Mouse (Mus musculus): ENCODE measurements around the gene Vegfb. TPM values are rescaled to one million over a fixed set of nuclear protein-coding genes. Genes with fewer than 3 reads are reported as not detected.

Gene Vegfb
- polyA plus RNA-seq, 1 experiment from 2014 or later: 23.2 TPM

DNA sequence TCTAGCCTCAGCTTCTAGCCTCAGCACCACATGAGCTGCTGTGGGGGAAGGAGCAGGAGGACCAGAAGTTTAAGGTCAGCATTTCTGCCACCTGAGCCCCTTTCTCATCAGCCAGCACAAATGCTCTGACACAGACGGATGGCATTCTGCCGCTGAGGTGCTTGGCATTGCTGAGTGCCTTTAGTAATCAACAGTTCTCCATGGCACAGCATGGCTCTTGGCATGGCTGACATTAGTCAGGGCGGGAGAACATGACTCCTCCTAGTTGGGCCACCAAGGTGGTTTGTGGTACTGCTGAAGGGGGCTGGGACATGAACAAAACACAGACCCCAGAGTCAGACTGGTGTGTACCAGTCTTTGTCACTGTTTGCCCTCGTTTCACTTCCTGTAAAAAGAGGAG is 39.3 kb downstream of the Vegfb start:
- no peak for ATAC-seq
- Histone ChIP-seq H3K4me3 (ENCODE audit: low read depth, low read length) (no peak overlapping the region), H3K27ac (ENCODE audit: low read depth, low read length) (no peak overlapping the region), H3K9me3 (ENCODE audit: control insufficient read depth) (no peaks in the 10 kb centered on the region), H3K27me3 (replicated peaks; ENCODE audit: control insufficient read depth, insufficient read depth, low read length) (no peaks in the 10 kb centered on the region), H3K36me3 (ENCODE audit: control insufficient read depth, insufficient read depth) (peaks cover 7% of the 10 kb centered on the region), H3K9ac (ENCODE audit: low read depth, low read length) (no peak overlapping the region), H3K4me2 (replicated peaks; ENCODE audit: low read depth) (no peak overlapping the region), H3K4me1 (replicated peaks; ENCODE audit: control insufficient read depth, insufficient read depth, low read length) (peaks cover 5% of the 10 kb centered on the region; the same call in 1 of the 2 replicates)
- no peak for TF ChIP-seq CTCF (IDR thresholded peaks at IDR 0.05; ENCODE audit: low read depth)
- WGBS: 78% methylated on average over 4 of the region's 4 CpGs

DNA sequence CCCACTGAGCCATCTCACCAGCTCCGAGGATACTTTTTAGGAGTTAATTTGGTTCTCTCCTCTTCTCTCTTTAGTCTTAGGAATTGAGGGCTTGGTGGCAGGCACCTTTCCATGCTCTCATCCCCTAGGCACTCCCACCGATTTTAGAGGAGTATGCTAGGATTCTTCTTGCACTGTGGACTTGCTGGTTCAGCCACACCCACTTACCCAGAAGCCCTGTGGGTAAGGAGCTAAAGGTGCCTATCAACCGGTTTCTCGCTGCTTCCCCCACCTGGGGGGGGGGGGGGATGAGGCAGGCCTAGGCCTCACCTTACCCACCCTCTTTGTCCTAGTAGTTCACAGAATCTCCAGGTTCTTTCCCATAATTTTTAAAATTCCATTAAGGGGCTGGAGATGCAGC is 39.7 kb downstream of the Vegfb start:
- no peak for TF ChIP-seq CTCF (IDR thresholded peaks at IDR 0.05; ENCODE audit: low read depth)
- Histone ChIP-seq H3K4me3 (ENCODE audit: low read depth, low read length) (no peak overlapping the region), H3K36me3 (ENCODE audit: control insufficient read depth, insufficient read depth) (0 out of 2 replicates have a peak, but pooled peaks cover 3% of the 10 kb centered on the region), H3K9ac (ENCODE audit: low read depth, low read length) (no peak overlapping the region), H3K27ac (ENCODE audit: low read depth, low read length) (no peak overlapping the region), H3K4me1 (replicated peaks; ENCODE audit: control insufficient read depth, insufficient read depth, low read length) (peaks cover under 1% of the 10 kb centered on the region; the same call in 1 of the 2 replicates), H3K4me2 (replicated peaks; ENCODE audit: low read depth) (no peak overlapping the region), H3K27me3 (replicated peaks; ENCODE audit: control insufficient read depth, insufficient read depth, low read length) (no peaks in the 10 kb centered on the region), H3K9me3 (ENCODE audit: control insufficient read depth) (no peaks in the 10 kb centered on the region)
- WGBS: 45% methylated on average over 4 of the region's 4 CpGs
- ATAC-seq: no peak

DNA sequence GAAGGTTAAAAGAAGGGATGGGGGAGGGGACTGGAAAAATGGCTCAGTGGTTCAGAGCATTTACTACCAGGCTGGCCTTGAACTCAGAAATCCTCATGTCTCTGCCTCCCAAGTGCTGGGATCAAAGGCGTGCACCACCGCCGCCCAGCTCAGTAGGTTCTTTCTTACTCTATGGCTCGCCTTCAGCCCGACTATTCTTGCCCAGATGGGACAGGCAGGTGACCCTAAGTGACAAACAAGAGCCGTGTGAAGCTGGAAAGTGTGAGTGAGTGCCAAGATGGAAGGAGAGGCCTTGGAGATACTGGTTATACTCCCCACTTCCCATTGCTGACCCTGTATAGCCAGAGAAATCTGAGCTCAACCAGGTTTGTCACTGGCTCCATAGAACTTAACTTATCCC is 43.7 kb downstream of the Vegfb start:
- H3K36me3 ChIP-seq (ENCODE audit: control insufficient read depth, insufficient read depth): peaks cover 3% of the 10 kb centered on the region; the same call in 1 of the 2 replicates
- no peaks in the 10 kb centered on the region for H3K9me3 ChIP-seq (ENCODE audit: control insufficient read depth)
- H3K27me3 ChIP-seq (replicated peaks; ENCODE audit: control insufficient read depth, insufficient read depth, low read length): no peaks in the 10 kb centered on the region
- H3K4me1 ChIP-seq (replicated peaks; ENCODE audit: control insufficient read depth, insufficient read depth, low read length): no peaks in the 10 kb centered on the region
- TF ChIP-seq CTCF (IDR thresholded peaks at IDR 0.05; ENCODE audit: low read depth): no peak
- H3K9ac ChIP-seq (ENCODE audit: low read depth, low read length): no peak overlapping the region
- no peak overlapping the region for H3K27ac ChIP-seq (ENCODE audit: low read depth, low read length)
- H3K4me2 ChIP-seq (replicated peaks; ENCODE audit: low read depth): no peak overlapping the region
- WGBS: 90% methylated on average over 6 of the region's 6 CpGs
- H3K4me3 ChIP-seq (ENCODE audit: low read depth, low read length): no peak overlapping the region
- no peak for ATAC-seq

DNA sequence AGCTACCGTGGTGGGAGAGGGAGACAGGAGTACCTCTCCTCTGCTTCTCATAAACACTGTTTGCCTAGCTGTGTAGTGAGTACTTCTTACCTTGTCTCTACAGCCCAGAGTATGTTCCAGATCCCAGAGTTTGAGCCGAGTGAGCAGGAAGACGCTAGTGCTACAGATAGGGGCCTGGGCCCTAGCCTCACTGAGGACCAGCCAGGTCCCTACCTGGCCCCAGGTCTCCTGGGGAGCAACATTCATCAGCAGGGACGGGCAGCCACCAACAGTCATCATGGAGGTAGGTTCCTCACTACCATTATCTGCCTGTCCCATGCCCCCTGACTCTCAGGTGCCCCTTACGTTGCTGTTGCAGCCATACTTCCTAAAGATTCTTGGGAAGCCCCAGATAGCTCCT is 44.7 kb downstream of the Vegfb start:
- Histone ChIP-seq H3K4me2 (replicated peaks; ENCODE audit: low read depth) (peak overlapping the region; percentile 96), H3K27ac (ENCODE audit: low read depth, low read length) (peak overlapping the region; percentile 60; the same call in 1 of the 2 replicates), H3K4me3 (ENCODE audit: low read depth, low read length) (peak overlapping the region; percentile 94), H3K4me1 (replicated peaks; ENCODE audit: control insufficient read depth, insufficient read depth, low read length) (no peaks in the 10 kb centered on the region), H3K27me3 (replicated peaks; ENCODE audit: control insufficient read depth, insufficient read depth, low read length) (no peaks in the 10 kb centered on the region), H3K9me3 (ENCODE audit: control insufficient read depth) (no peaks in the 10 kb centered on the region), H3K9ac (ENCODE audit: low read depth, low read length) (peak overlapping the region; percentile 57), H3K36me3 (ENCODE audit: control insufficient read depth, insufficient read depth) (peaks cover 3% of the 10 kb centered on the region; the same call in 1 of the 2 replicates)
- TF ChIP-seq CTCF (IDR thresholded peaks at IDR 0.05; ENCODE audit: low read depth): no peak
- WGBS: 32% methylated on average over 5 of the region's 5 CpGs
- no peak for ATAC-seq

- WGBS: under 1% methylated on average over 27 of the region's 27 CpGs
- ATAC-seq: peak; percentile 85
These were observed 45.2 kb downstream of the Vegfb start, which contains the start of gene Gpr137 for GRCm38 (mm10) chr19:6942249-6942691. Gene Gpr137 (minus strand): TSS chr19:6942480.

GRCm38 (mm10) chr19:6941372-6942248 is 45.8 kb downstream of the Vegfb start, which contains the start of gene Bad:
Gene Bad (plus strand): TSS chr19:6941861.
- H3K27ac ChIP-seq (ENCODE audit: low read depth, low read length): peak within 1 kb of the TSS; percentile 96
- under 1% methylated on average over 83 of the region's 83 CpGs for WGBS
- H3K36me3 ChIP-seq (ENCODE audit: control insufficient read depth, insufficient read depth): peaks cover 3% of the 10 kb centered on the region; the same call in 1 of the 2 replicates
- H3K4me1 ChIP-seq (replicated peaks; ENCODE audit: control insufficient read depth, insufficient read depth, low read length): no peaks in the 10 kb centered on the region
- peak within 1 kb of the TSS; percentile 96 for H3K4me2 ChIP-seq (replicated peaks; ENCODE audit: low read depth)
- peak; percentile 38 for TF ChIP-seq CTCF (IDR thresholded peaks at IDR 0.05; ENCODE audit: low read depth)
- no peaks in the 10 kb centered on the region for H3K9me3 ChIP-seq (ENCODE audit: control insufficient read depth)
- H3K27me3 ChIP-seq (replicated peaks; ENCODE audit: control insufficient read depth, insufficient read depth, low read length): no peaks in the 10 kb centered on the region
- peak within 1 kb of the TSS; percentile 94 for H3K4me3 ChIP-seq (ENCODE audit: low read depth, low read length)
- ATAC-seq: peak; percentile 82
- peak within 1 kb of the TSS; percentile 57 for H3K9ac ChIP-seq (ENCODE audit: low read depth, low read length)

More at GRCm38 (mm10) chr19:6942249-6942691, 45.2 kb downstream of the Vegfb start, which contains the start of gene Gpr137:
- H3K9ac ChIP-seq (ENCODE audit: low read depth, low read length): peak within 1 kb of the TSS; percentile 57
- H3K4me2 ChIP-seq (replicated peaks; ENCODE audit: low read depth): peak within 1 kb of the TSS; percentile 96
- H3K4me1 ChIP-seq (replicated peaks; ENCODE audit: control insufficient read depth, insufficient read depth, low read length): no peaks in the 10 kb centered on the region
- H3K4me3 ChIP-seq (ENCODE audit: low read depth, low read length): peak within 1 kb of the TSS; percentile 94
- H3K27me3 ChIP-seq (replicated peaks; ENCODE audit: control insufficient read depth, insufficient read depth, low read length): no peaks in the 10 kb centered on the region
- H3K27ac ChIP-seq (ENCODE audit: low read depth, low read length): peak within 1 kb of the TSS; percentile 96
- H3K9me3 ChIP-seq (ENCODE audit: control insufficient read depth): no peaks in the 10 kb centered on the region
- TF ChIP-seq CTCF (IDR thresholded peaks at IDR 0.05; ENCODE audit: low read depth): peak; percentile 30; the same call in 1 of the 2 replicates
- H3K36me3 ChIP-seq (ENCODE audit: control insufficient read depth, insufficient read depth): peaks cover 3% of the 10 kb centered on the region; the same call in 1 of the 2 replicates
